Mouse (Mus musculus): ENCODE data around the gene Abhd5. TPM values are rescaled to one million over a fixed set of nuclear protein-coding genes. Genes with fewer than 3 reads are reported as not detected.
"Not testable (repeated sequence)": the region's sequence is repeated elsewhere in the genome, so short reads cannot be mapped to it uniquely, and the experiment has no call there.

The Abhd5 gene
- polyA plus RNA-seq (2014; fragmentation: Nextera tagmentation; extraction: Ambion mirVana) = 21.9 and 23.7 TPM in 2 replicates

DNA sequence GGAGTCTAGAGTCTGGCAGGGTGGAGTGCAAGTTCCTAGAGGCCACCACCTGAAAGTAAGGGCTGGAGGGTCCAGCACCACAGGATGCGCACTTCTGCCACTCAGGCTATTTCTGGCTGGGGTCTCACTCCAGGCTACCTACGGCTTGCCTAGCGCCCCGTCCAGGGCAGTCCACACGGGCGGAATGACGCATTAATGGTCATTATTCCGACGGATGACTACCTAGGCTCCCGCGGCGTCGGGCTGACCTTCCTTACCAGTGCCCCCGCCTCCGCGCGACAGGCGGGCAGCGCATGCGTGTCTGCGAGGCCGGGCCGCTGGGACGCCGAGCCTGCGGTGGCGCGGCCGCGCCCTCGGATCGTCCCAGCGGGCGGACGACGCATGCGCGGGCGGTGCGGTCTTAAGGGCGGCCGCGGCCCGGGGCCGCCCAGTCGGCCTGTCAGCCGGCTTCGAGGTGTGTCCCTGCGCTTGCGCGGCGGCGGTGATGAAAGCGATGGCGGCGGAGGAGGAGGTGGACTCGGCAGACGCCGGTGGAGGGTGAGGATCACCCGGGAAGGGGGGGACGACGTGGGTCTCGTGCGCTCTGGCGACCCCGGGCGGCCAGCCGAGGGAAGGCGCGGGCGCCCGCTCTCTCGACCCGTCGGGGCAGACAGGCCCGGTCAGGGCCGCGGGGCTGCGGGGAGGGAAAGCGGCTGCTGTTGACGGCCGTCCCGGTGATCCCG, at the start of gene Abhd5:
Abhd5 (plus strand) TSS at position 306 of the 722 bp plus-strand sequence.
- Histone ChIP-seq H3K4me3 (ENCODE audit: low read depth, low read length) (peak within 1 kb of the TSS; percentile 68), H3K27ac (ENCODE audit: low read depth, low read length) (0 out of 2 replicates have a peak within 1 kb of the TSS, but pooled peaks have one; percentile 54), H3K4me2 (replicated peaks; ENCODE audit: low read depth, low read length) (peak within 1 kb of the TSS; percentile 64), H3K4me1 (replicated peaks; ENCODE audit: control insufficient read depth, insufficient read depth, low read length) (no peaks in the 10 kb centered on the region), H3K27me3 (ENCODE audit: control insufficient read depth, insufficient read depth, low read length) (no peaks in the 10 kb centered on the region), H3K9ac (ENCODE audit: low read depth, low read length) (peak within 1 kb of the TSS; percentile 83), H3K36me3 (ENCODE audit: control insufficient read depth, insufficient read depth, low read length) (no peaks in the 10 kb centered on the region), H3K9me3 (ENCODE audit: control insufficient read depth, low read length) (no peaks in the 10 kb centered on the region)
- ATAC-seq (ENCODE audit: low FRiP score) (peak; percentile 95), DNase-seq (ENCODE audit: low spot score) (peak; percentile 96)
- WGBS = 1% methylated on average over 66 of the region's 84 CpGs

DNA sequence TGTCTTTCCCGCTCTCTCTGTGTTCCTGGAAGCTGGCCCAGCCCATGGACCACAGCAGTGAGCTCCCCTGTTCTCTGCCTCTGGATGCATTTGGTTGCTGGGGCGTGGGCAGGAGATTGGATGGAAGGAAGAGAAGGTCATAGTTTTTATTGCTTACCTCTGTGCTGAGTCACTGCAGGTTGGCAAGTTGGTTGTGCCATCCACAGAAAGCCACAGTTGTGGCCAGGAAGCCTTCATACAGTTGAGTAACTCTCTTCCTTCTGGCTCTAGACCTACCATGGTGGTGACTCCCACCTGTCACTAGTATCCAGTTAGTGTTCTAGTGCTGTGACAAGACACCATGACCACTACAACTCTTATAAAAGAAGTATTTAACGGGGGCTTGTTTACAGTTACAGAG, 46.1 kb upstream of the Abhd5 start:
- Histone ChIP-seq H3K27ac (ENCODE audit: low read depth, low read length) (no peak overlapping the region), H3K4me2 (replicated peaks; ENCODE audit: low read depth, low read length) (no peak overlapping the region), H3K36me3 (ENCODE audit: control insufficient read depth, insufficient read depth, low read length) (no peaks in the 10 kb centered on the region), H3K9ac (ENCODE audit: low read depth, low read length) (no peak overlapping the region), H3K4me3 (ENCODE audit: low read depth, low read length) (no peak overlapping the region), H3K27me3 (ENCODE audit: control insufficient read depth, insufficient read depth, low read length) (no peaks in the 10 kb centered on the region), H3K4me1 (replicated peaks; ENCODE audit: control insufficient read depth, insufficient read depth, low read length) (no peaks in the 10 kb centered on the region), H3K9me3 (ENCODE audit: control insufficient read depth, low read length) (no peaks in the 10 kb centered on the region)
- WGBS = 86% methylated on average over 3 of the region's 3 CpGs
- DNase-seq (ENCODE audit: low spot score) (no peak), ATAC-seq (ENCODE audit: low FRiP score) (no peak)

DNA sequence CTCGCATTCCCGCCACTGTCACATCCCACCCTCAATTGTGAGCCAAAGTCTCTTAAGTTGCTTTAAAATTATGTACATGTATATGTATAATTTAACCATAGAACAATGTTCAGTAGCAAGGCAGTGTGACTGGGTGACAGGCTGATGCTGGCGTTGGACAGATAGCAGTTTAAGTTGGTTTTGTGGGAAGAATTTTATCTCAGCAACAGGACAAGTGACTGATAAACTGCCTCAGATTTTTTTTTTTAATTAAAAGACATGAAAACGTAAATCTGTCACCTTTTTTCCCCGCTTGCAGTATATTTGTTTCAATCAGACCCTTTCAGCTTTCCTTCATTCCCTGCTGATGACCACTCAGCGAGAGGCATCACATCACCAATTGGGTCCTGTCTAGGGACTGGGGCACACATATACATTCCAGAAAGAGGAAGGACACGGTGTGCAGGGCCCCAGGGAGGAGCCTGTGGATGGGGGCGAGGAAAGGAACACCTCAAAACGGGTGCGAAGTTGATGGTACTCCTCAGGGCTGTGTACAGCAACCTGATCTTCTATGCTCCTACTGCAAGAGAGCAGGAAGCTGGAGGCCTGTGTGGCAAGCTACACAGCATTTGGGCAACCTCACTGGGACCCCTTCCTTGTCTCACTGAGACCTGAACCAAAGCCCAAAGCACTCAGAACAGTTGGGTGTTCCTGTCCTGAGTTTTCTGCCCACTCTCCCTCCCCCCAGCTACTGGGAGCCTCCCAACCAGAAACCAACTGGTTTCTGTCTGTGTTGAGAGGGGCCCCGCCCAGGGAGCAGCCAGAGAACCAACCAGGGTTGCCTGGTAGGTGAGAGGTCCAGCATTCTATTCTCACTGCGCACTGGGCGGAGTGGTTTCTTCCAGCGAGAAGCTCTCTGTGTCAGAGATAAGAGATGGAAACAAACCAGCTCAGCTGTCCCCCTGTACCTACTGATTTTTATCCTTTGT, 42.1 kb upstream of the Abhd5 start:
- ATAC-seq (ENCODE audit: low FRiP score) = no peak
- no peak overlapping the region for H3K4me2 ChIP-seq (replicated peaks; ENCODE audit: low read depth, low read length)
- no peak for DNase-seq (ENCODE audit: low spot score)
- no peaks in the 10 kb centered on the region for H3K9me3 ChIP-seq (ENCODE audit: control insufficient read depth, low read length)
- H3K27ac ChIP-seq (ENCODE audit: low read depth, low read length) = no peak overlapping the region
- H3K27me3 ChIP-seq (ENCODE audit: control insufficient read depth, insufficient read depth, low read length) = no peaks in the 10 kb centered on the region
- no peaks in the 10 kb centered on the region for H3K36me3 ChIP-seq (ENCODE audit: control insufficient read depth, insufficient read depth, low read length)
- 76% methylated on average over 14 of the region's 14 CpGs for WGBS
- no peak overlapping the region for H3K9ac ChIP-seq (ENCODE audit: low read depth, low read length)
- no peak overlapping the region for H3K4me3 ChIP-seq (ENCODE audit: low read depth, low read length)
- no peaks in the 10 kb centered on the region for H3K4me1 ChIP-seq (replicated peaks; ENCODE audit: control insufficient read depth, insufficient read depth, low read length)

DNA sequence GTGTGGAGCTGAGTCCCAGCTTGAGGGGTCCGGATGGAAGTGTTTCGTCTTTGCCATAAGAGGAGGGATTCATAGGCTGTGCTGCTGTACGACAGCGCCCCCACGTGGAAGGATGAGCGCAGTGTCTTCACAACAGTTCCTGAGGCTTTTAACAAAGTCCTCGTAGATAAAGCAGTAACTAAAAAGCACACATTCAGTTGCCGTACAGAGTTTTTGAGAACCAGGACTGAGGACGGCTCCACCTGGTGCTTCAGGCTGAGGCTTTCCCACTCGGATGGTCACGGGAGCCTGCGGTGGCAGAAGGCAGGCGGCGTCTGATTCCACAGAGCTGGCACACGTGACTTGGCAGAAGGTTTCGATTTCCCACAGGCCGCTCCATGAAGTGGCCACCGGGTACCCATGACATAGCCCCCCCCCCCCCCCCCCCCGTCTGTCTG, 40.8 kb upstream of the Abhd5 start:
- peak; percentile 92 for DNase-seq (ENCODE audit: low spot score)
- peak; percentile 84 for ATAC-seq (ENCODE audit: low FRiP score)
- Histone ChIP-seq H3K4me2 (replicated peaks; ENCODE audit: low read depth, low read length) (peak overlapping the region; percentile 53), H3K27me3 (ENCODE audit: control insufficient read depth, insufficient read depth, low read length) (no peaks in the 10 kb centered on the region), H3K27ac (ENCODE audit: low read depth, low read length) (no peak overlapping the region), H3K4me3 (ENCODE audit: low read depth, low read length) (peak overlapping the region; percentile 38), H3K9ac (ENCODE audit: low read depth, low read length) (peak overlapping the region; percentile 45; the same call in 1 of the 2 replicates), H3K4me1 (replicated peaks; ENCODE audit: control insufficient read depth, insufficient read depth, low read length) (0 out of 2 replicates have a peak, but pooled peaks cover 2% of the 10 kb centered on the region), H3K36me3 (ENCODE audit: control insufficient read depth, insufficient read depth, low read length) (no peaks in the 10 kb centered on the region), H3K9me3 (ENCODE audit: control insufficient read depth, low read length) (no peaks in the 10 kb centered on the region)
- WGBS = 9% methylated on average over 18 of the region's 19 CpGs

DNA sequence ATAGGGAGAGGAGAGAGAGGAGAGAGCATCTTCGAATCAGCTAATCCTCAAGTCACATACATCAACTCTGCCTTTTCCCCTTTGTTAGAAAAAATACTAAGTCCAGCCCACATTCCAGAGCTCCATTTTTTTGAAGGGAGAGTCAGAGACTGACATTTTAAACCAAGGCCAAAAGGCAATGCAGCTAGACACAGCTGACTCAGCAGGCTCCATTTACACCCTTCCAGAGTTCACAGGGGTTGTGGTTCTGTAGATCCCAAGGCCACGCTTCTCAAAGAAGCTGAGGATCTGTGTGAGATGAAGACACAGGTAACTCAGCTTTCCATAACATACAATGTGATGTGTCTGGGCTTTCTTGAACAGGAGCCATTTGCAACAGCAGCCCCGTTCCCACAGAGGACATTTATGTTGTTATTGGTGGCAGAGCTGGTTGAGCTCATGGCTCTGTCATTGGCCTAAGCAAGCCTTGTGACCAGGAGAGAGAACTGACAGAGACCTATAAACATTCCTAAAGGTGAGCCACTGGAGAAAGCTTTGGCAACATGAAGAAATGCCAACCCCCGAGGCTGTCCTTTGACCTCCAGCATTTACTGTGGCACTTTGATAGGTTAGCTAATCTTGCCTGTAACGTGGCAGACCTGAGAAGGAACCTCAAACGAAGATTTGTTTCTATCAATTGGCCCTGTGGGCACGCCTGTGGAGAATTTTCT, 40.2 kb upstream of the Abhd5 start:
- Histone ChIP-seq H3K36me3 (ENCODE audit: control insufficient read depth, insufficient read depth, low read length) (no peaks in the 10 kb centered on the region), H3K4me1 (replicated peaks; ENCODE audit: control insufficient read depth, insufficient read depth, low read length) (0 out of 2 replicates have a peak, but pooled peaks cover 2% of the 10 kb centered on the region), H3K9me3 (ENCODE audit: control insufficient read depth, low read length) (no peaks in the 10 kb centered on the region), H3K4me3 (ENCODE audit: low read depth, low read length) (peak overlapping the region; percentile 38), H3K27me3 (ENCODE audit: control insufficient read depth, insufficient read depth, low read length) (no peaks in the 10 kb centered on the region), H3K4me2 (replicated peaks; ENCODE audit: low read depth, low read length) (peak overlapping the region; percentile 53), H3K27ac (ENCODE audit: low read depth, low read length) (0 out of 2 replicates have a peak overlapping the region, but pooled peaks have one; percentile 9), H3K9ac (ENCODE audit: low read depth, low read length) (peak overlapping the region; percentile 45; the same call in 1 of the 2 replicates)
- ATAC-seq (ENCODE audit: low FRiP score) = no peak
- no peak for DNase-seq (ENCODE audit: low spot score)
- WGBS = 75% methylated on average over 7 of the region's 7 CpGs

DNA sequence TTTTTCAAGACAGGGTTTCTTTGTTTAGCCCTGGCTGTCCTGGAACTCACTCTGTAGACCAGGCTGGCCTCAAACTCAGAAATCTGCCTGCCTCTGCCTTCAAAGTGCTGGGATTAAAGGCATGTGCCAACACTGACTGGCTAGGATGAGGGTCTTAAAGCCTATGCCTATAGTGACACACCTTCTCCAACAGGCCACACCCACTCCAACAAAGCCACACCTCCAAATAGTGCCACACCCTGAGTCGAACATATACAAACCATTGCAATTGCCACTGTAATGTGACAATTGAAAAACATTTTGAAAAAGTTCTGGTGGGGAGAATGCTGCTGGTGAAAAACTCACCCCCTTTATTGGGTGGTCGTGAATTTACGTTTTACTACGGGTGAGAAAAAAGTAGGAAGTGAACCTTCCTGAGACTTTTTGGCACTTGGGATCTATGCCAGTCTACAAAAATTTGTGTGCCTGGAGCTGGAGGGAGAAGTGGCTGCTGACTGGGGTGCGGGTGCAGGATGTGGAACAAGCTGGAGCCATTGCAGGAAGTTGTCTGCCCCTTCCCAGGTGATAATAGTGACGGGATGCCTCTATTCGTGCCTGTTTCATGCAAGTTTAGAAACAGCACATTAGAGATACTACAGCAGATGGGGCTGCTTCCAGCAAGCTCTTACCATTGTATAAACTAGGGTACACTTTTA, 39.0 kb upstream of the Abhd5 start:
- 88% methylated on average over 7 of the region's 7 CpGs for WGBS
- Histone ChIP-seq H3K36me3 (ENCODE audit: control insufficient read depth, insufficient read depth, low read length) (no peaks in the 10 kb centered on the region), H3K27me3 (ENCODE audit: control insufficient read depth, insufficient read depth, low read length) (no peaks in the 10 kb centered on the region), H3K9ac (ENCODE audit: low read depth, low read length) (no peak overlapping the region), H3K4me2 (replicated peaks; ENCODE audit: low read depth, low read length) (no peak overlapping the region), H3K4me1 (replicated peaks; ENCODE audit: control insufficient read depth, insufficient read depth, low read length) (0 out of 2 replicates have a peak, but pooled peaks cover 2% of the 10 kb centered on the region), H3K9me3 (ENCODE audit: control insufficient read depth, low read length) (no peaks in the 10 kb centered on the region), H3K4me3 (ENCODE audit: low read depth, low read length) (no peak overlapping the region), H3K27ac (ENCODE audit: low read depth, low read length) (no peak overlapping the region)
- ATAC-seq (ENCODE audit: low FRiP score) (no peak), DNase-seq (ENCODE audit: low spot score) (no peak)

DNA sequence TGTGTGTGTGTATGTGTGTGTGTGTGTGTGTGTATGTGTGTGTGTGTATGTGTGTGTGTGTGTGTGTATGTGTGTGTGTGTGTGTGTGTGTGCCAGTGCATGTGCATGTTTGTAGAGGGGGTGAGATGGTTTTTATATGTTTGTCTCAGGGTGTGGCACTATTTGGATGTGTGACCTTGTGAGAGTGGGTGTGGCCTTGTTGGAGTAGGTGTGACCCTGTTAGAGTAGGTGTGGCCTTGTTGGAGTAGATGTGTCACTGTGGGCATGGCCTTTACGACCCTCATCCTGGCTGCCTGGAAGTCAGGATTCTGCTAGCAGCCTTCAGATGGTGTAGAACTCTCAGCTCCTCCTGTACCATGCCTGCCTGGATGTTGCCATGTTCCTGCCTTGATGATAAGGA, 38.3 kb upstream of the Abhd5 start:
- 94% methylated on average over 1 of the region's 1 CpGs for WGBS
- DNase-seq (ENCODE audit: low spot score) = not testable (repeated sequence)

DNA sequence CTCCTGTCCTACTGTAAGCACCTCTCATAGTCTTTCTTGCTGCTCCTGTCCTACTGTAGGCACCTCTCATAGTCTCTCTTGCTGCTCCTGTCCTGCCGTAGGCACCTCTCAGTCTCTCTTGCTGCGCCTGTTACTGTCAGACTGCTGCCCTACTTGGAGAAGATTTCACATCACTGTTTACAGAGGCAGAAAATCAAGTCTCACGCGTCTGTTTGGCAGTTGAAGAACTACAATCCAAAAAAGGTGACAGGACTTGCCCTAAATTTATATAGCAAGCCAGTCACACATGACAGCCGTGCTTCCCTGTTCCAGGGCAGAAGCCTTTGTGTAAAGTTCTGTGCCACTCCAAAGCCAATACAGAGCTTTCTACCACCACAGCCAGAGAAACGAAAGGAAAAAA, 37.0 kb upstream of the Abhd5 start:
- Histone ChIP-seq H3K4me1 (replicated peaks; ENCODE audit: control insufficient read depth, insufficient read depth, low read length) (0 out of 2 replicates have a peak, but pooled peaks cover 2% of the 10 kb centered on the region), H3K36me3 (ENCODE audit: control insufficient read depth, insufficient read depth, low read length) (no peaks in the 10 kb centered on the region), H3K27me3 (ENCODE audit: control insufficient read depth, insufficient read depth, low read length) (no peaks in the 10 kb centered on the region), H3K4me3 (ENCODE audit: low read depth, low read length) (no peak overlapping the region), H3K4me2 (replicated peaks; ENCODE audit: low read depth, low read length) (no peak overlapping the region), H3K27ac (ENCODE audit: low read depth, low read length) (no peak overlapping the region), H3K9ac (ENCODE audit: low read depth, low read length) (no peak overlapping the region), H3K9me3 (ENCODE audit: control insufficient read depth, low read length) (no peaks in the 10 kb centered on the region)
- ATAC-seq (ENCODE audit: low FRiP score) (no peak), DNase-seq (ENCODE audit: low spot score) (no peak)
- 91% methylated on average over 6 of the region's 6 CpGs for WGBS

More for the DNA sequence above, 38.3 kb upstream of the Abhd5 start:
- H3K4me2 ChIP-seq (replicated peaks; ENCODE audit: low read depth, low read length); H3K36me3 ChIP-seq (ENCODE audit: control insufficient read depth, insufficient read depth, low read length); H3K4me1 ChIP-seq (replicated peaks; ENCODE audit: control insufficient read depth, insufficient read depth, low read length); H3K27me3 ChIP-seq (ENCODE audit: control insufficient read depth, insufficient read depth, low read length); H3K27ac ChIP-seq (ENCODE audit: low read depth, low read length); H3K9me3 ChIP-seq (ENCODE audit: control insufficient read depth, low read length); H3K4me3 ChIP-seq (ENCODE audit: low read depth, low read length); ATAC-seq (ENCODE audit: low FRiP score); H3K9ac ChIP-seq (ENCODE audit: low read depth, low read length): not testable (repeated sequence)

Measured in hindbrain, embryonic 11.5 days (tissue).